Mouse (Mus musculus): ENCODE results near the gene Tec. TPM values are rescaled to one million over a fixed set of nuclear protein-coding genes. Genes with fewer than 3 reads are reported as not detected.

The Tec gene
- total and polyA plus RNA-seq, 3 experiments, result 7.9 to 25.9 (median 20.1) TPM

- in situ Hi-C loops (cut with MboI; ENCODE audit: low pct_ligation_motif_present, low pct_unique_long_range_greater_than_20kb, low sequenced_read_pairs), result no loop called here
- no peaks in the 10 kb centered on the region for H3K27me3 ChIP-seq (replicated peaks)
- TF ChIP-seq SIN3A (IDR thresholded peaks at IDR 0.05; ENCODE audit: low read length) (no peak), ZNF384 (IDR thresholded peaks at IDR 0.05; ENCODE audit: low read depth, low read length) (no peak), GABPA (IDR thresholded peaks at IDR 0.05; ENCODE audit: insufficient replicate concordance, low read depth, low read length) (no peak), USF1 (IDR thresholded peaks at IDR 0.05; ENCODE audit: low read depth, low read length) (no peak), CHD2 (IDR thresholded peaks at IDR 0.05; ENCODE audit: low read length) (no peak), PAX5 (IDR thresholded peaks at IDR 0.05; ENCODE audit: low read length) (no peak), MAZ (IDR thresholded peaks at IDR 0.05; ENCODE audit: low read depth, low read length) (no peak), TBP (conservative IDR thresholded peaks at IDR 0.05; ENCODE audit: low read depth, low read length) (no peak), USF2 (conservative IDR thresholded peaks at IDR 0.05; ENCODE audit: low read depth, low read length) (no peak), ETS1 (conservative IDR thresholded peaks at IDR 0.05; ENCODE audit: low read depth, low read length) (no peak), EP300 (IDR thresholded peaks at IDR 0.05; ENCODE audit: low read length) (no peak), JUN (IDR thresholded peaks at IDR 0.05; ENCODE audit: insufficient read depth, low read depth, low read length) (no peak), SMC3 (IDR thresholded peaks at IDR 0.05; ENCODE audit: low read depth, low read length) (no peak), TCF12 (IDR thresholded peaks at IDR 0.05; ENCODE audit: low read depth, low read length) (no peak), MXI1 (IDR thresholded peaks at IDR 0.05; ENCODE audit: low read depth, low read length) (no peak), ZC3H11A (IDR thresholded peaks at IDR 0.05; ENCODE audit: low read depth, low read length) (no peak), RCOR1 (conservative IDR thresholded peaks at IDR 0.05; ENCODE audit: low read depth, low read length) (no peak), POLR2A (IDR thresholded peaks at IDR 0.05; ENCODE audit: low read depth, low read length) (no peak), JUND (conservative IDR thresholded peaks at IDR 0.05; ENCODE audit: low read depth, low read length) (no peak)
- H3K4me1 ChIP-seq (ENCODE audit: control insufficient read depth in 1 of 2, insufficient read depth in 2 of 2), result peaks cover 0 to 8% of the 10 kb centered on the region in 2 experiments; a peak in 1 of 4 replicates
- no peaks in the 10 kb centered on the region for H3K9me3 ChIP-seq (replicated peaks; ENCODE audit: low read length)
- H3K4me2 ChIP-seq (ENCODE audit: insufficient read depth, low read depth, poor library complexity, severe bottlenecking), result no peak overlapping the region
- H3K79me2 ChIP-seq (replicated peaks; ENCODE audit: control insufficient read depth, extremely low read depth, insufficient read depth, poor library complexity, severe bottlenecking), result no peaks in the 10 kb centered on the region
- H3K9ac ChIP-seq (ENCODE audit: insufficient read depth, low read depth), result no peak overlapping the region
- H3K4me3 ChIP-seq (replicated peaks in 1 of 3; ENCODE audit: low read depth in 2 of 3, low read length in 2 of 3, poor library complexity in 1 of 3), result no peak overlapping the region
- H3K36me3 ChIP-seq (replicated peaks in 1 of 2; ENCODE audit: control insufficient read depth in 1 of 2, insufficient read depth in 1 of 2, low read length in 1 of 2), result no peaks in the 10 kb centered on the region
- no peak overlapping the region for H3K27ac ChIP-seq (ENCODE audit: insufficient read depth, low read depth)
- DNase-seq (ENCODE audit: extremely low read depth), result no peak
- dilution Hi-C loops (cut with MboI; ENCODE audit: extremely low pct_ligation_motif_present, extremely low pct_unique_long_range_greater_than_20kb, low sequenced_read_pairs), result no loop called here
These were observed 131.4 kb downstream of the Tec start for GRCm38 (mm10) chr5:72736868-72737267.

GRCm38 (mm10) chr5:72736437-72736836, 131.8 kb downstream of the Tec start:
- TF ChIP-seq E2F4 (IDR thresholded peaks at IDR 0.05; ENCODE audit: insufficient replicate concordance, low read depth, low read length), result no peak
- no peak for TF ChIP-seq POLR2AphosphoS2 (IDR thresholded peaks at IDR 0.05; ENCODE audit: low read depth, low read length)
- TF ChIP-seq CTCF (conservative IDR thresholded peaks at IDR 0.05 in 1 of 2, IDR thresholded peaks at IDR 0.05 in 1 of 2; ENCODE audit: low read depth in 2 of 2, low read length in 2 of 2), result no peak
- TF ChIP-seq USF1 (IDR thresholded peaks at IDR 0.05; ENCODE audit: low read depth, low read length), result no peak
- no peak for TF ChIP-seq SIN3A (IDR thresholded peaks at IDR 0.05; ENCODE audit: low read length)
- no peak for TF ChIP-seq IRF4 (IDR thresholded peaks at IDR 0.05; ENCODE audit: low read depth, low read length)
- TF ChIP-seq TBP (conservative IDR thresholded peaks at IDR 0.05; ENCODE audit: low read depth, low read length), result no peak
- no peak for TF ChIP-seq MAFK (IDR thresholded peaks at IDR 0.05; ENCODE audit: insufficient replicate concordance, low read length)
- no peak for TF ChIP-seq PAX5 (IDR thresholded peaks at IDR 0.05; ENCODE audit: low read length)
- TF ChIP-seq MEF2A (IDR thresholded peaks at IDR 0.05; ENCODE audit: borderline replicate concordance, low read depth, low read length), result no peak
- no peak for TF ChIP-seq HCFC1 (IDR thresholded peaks at IDR 0.05; ENCODE audit: low read depth, low read length)
- no peak for TF ChIP-seq EP300 (IDR thresholded peaks at IDR 0.05; ENCODE audit: low read length)
- Histone ChIP-seq H3K4me2 (ENCODE audit: insufficient read depth, low read depth, poor library complexity, severe bottlenecking) (no peak overlapping the region), H3K27ac (ENCODE audit: insufficient read depth, low read depth) (no peak overlapping the region), H3K9ac (ENCODE audit: insufficient read depth, low read depth) (no peak overlapping the region), H3K36me3 (replicated peaks in 1 of 2; ENCODE audit: control insufficient read depth in 1 of 2, insufficient read depth in 1 of 2, low read length in 1 of 2) (no peaks in the 10 kb centered on the region), H3K4me3 (replicated peaks in 1 of 3; ENCODE audit: low read depth in 2 of 3, low read length in 2 of 3, poor library complexity in 1 of 3) (no peak overlapping the region), H3K79me2 (replicated peaks; ENCODE audit: control insufficient read depth, extremely low read depth, insufficient read depth, poor library complexity, severe bottlenecking) (no peaks in the 10 kb centered on the region), H3K27me3 (replicated peaks) (no peaks in the 10 kb centered on the region), H3K9me3 (replicated peaks; ENCODE audit: low read length) (no peaks in the 10 kb centered on the region), H3K4me1 (ENCODE audit: control insufficient read depth in 1 of 2, insufficient read depth in 2 of 2) (peaks cover 0 to 8% of the 10 kb centered on the region in 2 experiments; a peak in 1 of 4 replicates)
- dilution Hi-C loops (cut with MboI; ENCODE audit: extremely low pct_ligation_motif_present, extremely low pct_unique_long_range_greater_than_20kb, low sequenced_read_pairs), result no loop called here
- no peak for DNase-seq (ENCODE audit: extremely low read depth)
- in situ Hi-C loops (cut with MboI; ENCODE audit: low pct_ligation_motif_present, low pct_unique_long_range_greater_than_20kb, low sequenced_read_pairs), result no loop called here

Measured in CH12.LX (cell line).